Mouse (Mus musculus) T-helper 2 cell (primary cell): Measurements from ENCODE around the gene S100a7a.

ENCODE experiments used
- in situ Hi-C: fragments of 300-600 bp; cut with MboI, MseI; formaldehyde crosslinking; loops from one replicate; pipeline ENCODE4 v1.15.1; 2025; ENCODE audit warnings: high pct_unique_total_duplicates

Gene S100a7a

GRCm38 (mm10) chr3:90653717-90654116, at the start of gene S100a7a:
Gene S100a7a, plus strand, starts transcription at chr3:90654017.
- in situ Hi-C loops: no loop called here

- in situ Hi-C loops: loop anchor here (5.0 kb wide), 1 partner anchor 87 kb away; no protein-coding TSS in a partner anchor
These were observed 49.4 kb upstream of the S100a7a start for GRCm38 (mm10) chr3:90604416-90604815.

GRCm38 (mm10) chr3:90605049-90605448, 48.8 kb upstream of the S100a7a start:
- in situ Hi-C loops: no loop called here

- in situ Hi-C loops: no loop called here
These were observed 48.1 kb upstream of the S100a7a start for GRCm38 (mm10) chr3:90605736-90606135.

GRCm38 (mm10) chr3:90606185-90606584, 47.6 kb upstream of the S100a7a start:
- in situ Hi-C loops: no loop called here

- in situ Hi-C loops: no loop called here
These were observed 46.5 kb upstream of the S100a7a start for GRCm38 (mm10) chr3:90607361-90607760.

GRCm38 (mm10) chr3:90608223-90608622, 45.6 kb upstream of the S100a7a start, which contains the start of gene S100a5:
Gene S100a5, plus strand, starts transcription at chr3:90608523.
- in situ Hi-C loops: no loop called here

- in situ Hi-C loops: no loop called here
These were observed 44.7 kb upstream of the S100a7a start for GRCm38 (mm10) chr3:90609102-90609501.

- in situ Hi-C loops: no loop called here
These were observed 42.3 kb upstream of the S100a7a start for GRCm38 (mm10) chr3:90611494-90611893.

- in situ Hi-C loops: no loop called here
These were observed 41.8 kb upstream of the S100a7a start for GRCm38 (mm10) chr3:90612061-90612460.

- in situ Hi-C loops: no loop called here
These were observed 41.0 kb upstream of the S100a7a start, which contains the start of gene S100a6 for GRCm38 (mm10) chr3:90612728-90613291. Gene S100a6, plus strand, starts transcription at chr3:90612882.

GRCm38 (mm10) chr3:90613461-90614147, 40.2 kb upstream of the S100a7a start:
- in situ Hi-C loops: no loop called here

- in situ Hi-C loops: no loop called here
These were observed 39.7 kb upstream of the S100a7a start for GRCm38 (mm10) chr3:90614148-90614530.

- in situ Hi-C loops: loop anchor here (5.0 kb wide), 1 partner anchor 32 kb away; no protein-coding TSS in a partner anchor
These were observed 39.1 kb upstream of the S100a7a start for GRCm38 (mm10) chr3:90614611-90615251.

GRCm38 (mm10) chr3:90615415-90615814, 38.4 kb upstream of the S100a7a start:
- in situ Hi-C loops: loop anchor here (5.0 kb wide), 1 partner anchor 33 kb away; no protein-coding TSS in a partner anchor

GRCm38 (mm10) chr3:90615911-90616310, 37.9 kb upstream of the S100a7a start:
- in situ Hi-C loops: loop anchor here (5.0 kb wide), 1 partner anchor 34 kb away; no protein-coding TSS in a partner anchor

- in situ Hi-C loops: loop anchor here (5.0 kb wide), 1 partner anchor 35 kb away; no protein-coding TSS in a partner anchor
These were observed 36.2 kb upstream of the S100a7a start for GRCm38 (mm10) chr3:90617586-90617985.

- in situ Hi-C loops: no loop called here
These were observed 32.3 kb upstream of the S100a7a start for GRCm38 (mm10) chr3:90621552-90621951.

GRCm38 (mm10) chr3:90623435-90624071, 30.3 kb upstream of the S100a7a start:
- in situ Hi-C loops: no loop called here

- in situ Hi-C loops: no loop called here
These were observed 28.3 kb upstream of the S100a7a start for GRCm38 (mm10) chr3:90625496-90625895.

- in situ Hi-C loops: no loop called here
These were observed 27.4 kb upstream of the S100a7a start for GRCm38 (mm10) chr3:90626266-90627021.
